Mouse (Mus musculus): Measurements from ENCODE around the gene Pkn1. TPM values are rescaled to one million over a fixed set of nuclear protein-coding genes. Genes with fewer than 3 reads are reported as not detected.
A peak's percentile ranks its signal among the peaks of the same experiment; 100 is the strongest.

Gene Pkn1
- total RNA-seq, 1 experiment = 24.7 TPM

DNA sequence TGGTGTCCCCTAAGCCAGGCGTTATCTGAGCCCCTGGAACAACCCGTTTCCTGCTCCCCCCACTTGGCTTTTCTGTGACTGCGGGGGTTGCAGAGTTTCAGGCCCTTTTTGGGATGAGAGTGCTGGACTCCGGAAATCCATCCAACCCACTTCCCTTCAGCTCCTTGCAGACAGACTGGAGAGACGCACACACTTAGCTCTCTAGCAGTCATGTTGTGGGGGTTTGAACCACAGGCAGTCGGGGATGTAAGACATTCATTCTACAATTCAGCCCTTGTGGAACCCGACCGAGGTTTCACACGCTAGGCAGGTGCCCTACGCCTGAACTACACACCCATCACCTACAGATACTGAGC lies 45.3 kb downstream of the Pkn1 start:
- TF ChIP-seq CHD2 (IDR thresholded peaks at IDR 0.05; ENCODE audit: low read depth, low read length) (no peak), HCFC1 (IDR thresholded peaks at IDR 0.05; ENCODE audit: borderline replicate concordance, insufficient read depth, low read length) (no peak), MAFK (IDR thresholded peaks at IDR 0.05; ENCODE audit: insufficient read depth, low read depth, low read length) (no peak), ZNF384 (IDR thresholded peaks at IDR 0.05; ENCODE audit: low read depth, low read length) (no peak)
- no peaks in the 10 kb centered on the region for H3K9me3 ChIP-seq (ENCODE audit: control insufficient read depth, insufficient read depth, low read depth, low read length)
- peak overlapping the region; percentile 77; the same call in 1 of the 2 replicates for H3K27ac ChIP-seq (ENCODE audit: insufficient read depth, low read depth, low read length, poor library complexity, severe bottlenecking)
- H3K9ac ChIP-seq (ENCODE audit: insufficient read depth, low read depth, low read length, poor library complexity, severe bottlenecking) = peak overlapping the region; percentile 91; the same call in 1 of the 2 replicates
- peaks cover 4 to 10% of the 10 kb centered on the region in 2 experiments; a peak in 3 of 4 replicates for H3K4me1 ChIP-seq (ENCODE audit: control insufficient read depth in 2 of 2, insufficient read depth in 2 of 2, low read length in 2 of 2, poor library complexity in 1 of 2)
- H3K36me3 ChIP-seq (ENCODE audit: control insufficient read depth, insufficient read depth, low read length, poor library complexity, severe bottlenecking) = peaks cover 2% of the 10 kb centered on the region; the same call in 1 of the 2 replicates
- H3K4me3 ChIP-seq (ENCODE audit: insufficient read depth in 1 of 2, low read depth in 1 of 2, low read length in 2 of 2, poor library complexity in 1 of 2, severe bottlenecking in 1 of 2) = peak overlapping the region; percentile 82 to 93
- in situ Hi-C loops (cut with MboI; ENCODE audit: low sequenced_read_pairs in 2 of 2, unreplicated experiment in 2 of 2) = no loop called here
- no peak for DNase-seq (ENCODE audit: low read depth, low spot score)

DNA sequence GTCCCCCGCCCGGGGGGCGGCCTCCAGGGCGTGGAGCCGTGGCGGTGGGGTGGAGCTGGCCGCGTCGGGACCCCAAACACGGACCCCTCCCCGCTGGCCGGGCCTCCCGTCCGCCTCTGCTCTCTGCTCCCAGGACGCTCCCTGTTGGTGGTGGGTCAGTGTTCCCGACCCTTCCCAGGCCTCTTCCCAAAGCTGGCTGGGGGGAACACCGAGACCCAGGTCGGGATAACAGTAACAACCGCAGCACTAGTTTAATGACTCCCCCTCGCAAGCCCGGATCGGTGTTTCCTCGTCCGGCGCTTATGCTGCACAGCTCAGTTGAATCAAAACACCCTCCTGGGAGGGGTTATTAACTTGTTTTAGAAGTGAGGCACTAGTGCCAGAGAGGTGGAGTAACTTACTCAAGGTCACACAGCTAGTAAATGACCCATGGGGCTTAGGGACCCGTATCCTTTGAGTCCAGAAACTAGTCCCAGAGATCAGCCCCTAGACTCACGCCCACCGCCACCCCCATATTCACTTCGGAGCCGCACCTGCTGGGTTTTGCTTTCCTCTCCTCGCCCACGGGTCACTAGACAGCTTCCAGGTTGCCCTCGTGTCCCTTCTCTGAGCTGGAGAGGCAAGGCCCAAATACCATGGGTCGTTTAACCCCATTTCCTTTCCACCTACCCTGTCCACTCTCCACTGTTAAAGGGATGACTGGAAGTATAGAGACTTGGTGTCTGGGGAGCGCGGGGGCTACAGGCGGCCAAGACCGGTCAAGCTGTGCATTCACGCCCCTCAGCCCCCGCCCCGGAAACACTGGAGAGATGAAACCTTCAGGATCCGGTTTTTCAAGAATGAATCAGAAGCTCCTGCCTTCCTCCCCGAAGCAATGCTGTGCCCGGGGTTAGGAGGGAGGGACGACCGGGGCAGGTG lies 46.0 kb downstream of the Pkn1 start:
- Histone ChIP-seq H3K9me3 (ENCODE audit: control insufficient read depth, insufficient read depth, low read depth, low read length) (no peaks in the 10 kb centered on the region), H3K27ac (ENCODE audit: insufficient read depth, low read depth, low read length, poor library complexity, severe bottlenecking) (peak overlapping the region; percentile 77), H3K4me1 (ENCODE audit: control insufficient read depth in 2 of 2, insufficient read depth in 2 of 2, low read length in 2 of 2, poor library complexity in 1 of 2) (peaks cover 4 to 10% of the 10 kb centered on the region in 2 experiments; a peak in 3 of 4 replicates), H3K9ac (ENCODE audit: insufficient read depth, low read depth, low read length, poor library complexity, severe bottlenecking) (peak overlapping the region; percentile 91), H3K4me3 (ENCODE audit: insufficient read depth in 1 of 2, low read depth in 1 of 2, low read length in 2 of 2, poor library complexity in 1 of 2, severe bottlenecking in 1 of 2) (peak overlapping the region; percentile 82 to 93), H3K36me3 (ENCODE audit: control insufficient read depth, insufficient read depth, low read length, poor library complexity, severe bottlenecking) (peaks cover 2% of the 10 kb centered on the region; the same call in 1 of the 2 replicates)
- TF ChIP-seq HCFC1 (IDR thresholded peaks at IDR 0.05; ENCODE audit: borderline replicate concordance, insufficient read depth, low read length) (no peak), ZNF384 (IDR thresholded peaks at IDR 0.05; ENCODE audit: low read depth, low read length) (no peak), ZC3H11A (IDR thresholded peaks at IDR 0.05; ENCODE audit: borderline replicate concordance, low read depth, low read length) (no peak), MAFK (IDR thresholded peaks at IDR 0.05; ENCODE audit: insufficient read depth, low read depth, low read length) (no peak), CHD2 (IDR thresholded peaks at IDR 0.05; ENCODE audit: low read depth, low read length) (no peak)
- no peak for DNase-seq (ENCODE audit: low read depth, low spot score)
- in situ Hi-C loops (cut with MboI; ENCODE audit: low sequenced_read_pairs in 2 of 2, unreplicated experiment in 2 of 2) = no loop called here

DNA sequence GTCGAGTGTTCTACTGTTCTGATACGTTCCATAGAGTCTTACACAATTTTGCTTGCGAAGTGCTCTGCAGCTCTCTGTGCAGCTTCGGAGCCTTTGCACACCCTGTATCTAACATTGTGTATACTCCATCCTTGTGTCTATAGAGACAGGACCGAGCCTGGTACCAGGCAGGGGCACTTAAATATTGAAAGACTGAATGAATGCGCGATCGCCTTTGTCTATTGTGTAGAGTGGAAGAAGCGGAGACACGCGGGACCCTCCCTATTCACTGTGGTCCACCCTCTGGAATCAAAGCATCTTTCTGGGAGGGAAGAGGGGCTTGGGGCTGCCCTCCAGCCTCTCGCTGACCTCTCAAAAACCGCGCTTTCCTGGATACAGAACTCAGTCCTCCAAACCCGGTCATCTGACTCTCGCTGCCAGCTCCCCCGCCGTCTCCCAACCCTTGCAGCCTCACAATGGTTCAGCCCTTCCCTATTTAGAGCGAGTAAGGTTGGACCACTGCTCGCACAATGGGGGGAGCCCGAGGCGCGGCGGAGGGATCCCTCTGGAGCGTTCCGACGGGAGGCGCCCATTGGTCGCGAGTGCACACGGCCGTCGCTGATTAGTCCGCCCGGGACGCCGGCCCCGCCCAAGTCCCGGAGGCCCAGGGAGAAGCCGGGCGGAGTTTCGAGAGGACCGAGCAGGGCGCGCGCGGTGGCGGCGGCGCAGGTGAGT lies 46.8 kb downstream of the Pkn1 start, which contains the start of gene Gipc1:
Gene Gipc1, plus strand, starts transcription at position 648 of the 714 bp plus-strand sequence.
- DNase-seq (ENCODE audit: low read depth, low spot score) = peak; percentile 96
- peaks cover 4 to 6% of the 10 kb centered on the region in 2 experiments; a peak in 2 of 4 replicates for H3K4me1 ChIP-seq (ENCODE audit: control insufficient read depth in 2 of 2, insufficient read depth in 2 of 2, low read length in 2 of 2, poor library complexity in 1 of 2)
- in situ Hi-C loops (cut with MboI; ENCODE audit: low sequenced_read_pairs in 2 of 2, unreplicated experiment in 2 of 2) = no loop called here
- TF ChIP-seq CHD2 (IDR thresholded peaks at IDR 0.05; ENCODE audit: low read depth, low read length) (peak; percentile 76), HCFC1 (IDR thresholded peaks at IDR 0.05; ENCODE audit: borderline replicate concordance, insufficient read depth, low read length) (no peak), ZC3H11A (IDR thresholded peaks at IDR 0.05; ENCODE audit: borderline replicate concordance, low read depth, low read length) (no peak), ZNF384 (IDR thresholded peaks at IDR 0.05; ENCODE audit: low read depth, low read length) (no peak), MAFK (IDR thresholded peaks at IDR 0.05; ENCODE audit: insufficient read depth, low read depth, low read length) (no peak)
- H3K9ac ChIP-seq (ENCODE audit: insufficient read depth, low read depth, low read length, poor library complexity, severe bottlenecking) = peak within 1 kb of the TSS; percentile 91
- H3K9me3 ChIP-seq (ENCODE audit: control insufficient read depth, insufficient read depth, low read depth, low read length) = no peaks in the 10 kb centered on the region
- H3K36me3 ChIP-seq (ENCODE audit: control insufficient read depth, insufficient read depth, low read length, poor library complexity, severe bottlenecking) = no peaks in the 10 kb centered on the region
- H3K27ac ChIP-seq (ENCODE audit: insufficient read depth, low read depth, low read length, poor library complexity, severe bottlenecking) = peak within 1 kb of the TSS; percentile 77
- peak within 1 kb of the TSS; percentile 82 to 93 for H3K4me3 ChIP-seq (ENCODE audit: insufficient read depth in 1 of 2, low read depth in 1 of 2, low read length in 2 of 2, poor library complexity in 1 of 2, severe bottlenecking in 1 of 2)

DNA sequence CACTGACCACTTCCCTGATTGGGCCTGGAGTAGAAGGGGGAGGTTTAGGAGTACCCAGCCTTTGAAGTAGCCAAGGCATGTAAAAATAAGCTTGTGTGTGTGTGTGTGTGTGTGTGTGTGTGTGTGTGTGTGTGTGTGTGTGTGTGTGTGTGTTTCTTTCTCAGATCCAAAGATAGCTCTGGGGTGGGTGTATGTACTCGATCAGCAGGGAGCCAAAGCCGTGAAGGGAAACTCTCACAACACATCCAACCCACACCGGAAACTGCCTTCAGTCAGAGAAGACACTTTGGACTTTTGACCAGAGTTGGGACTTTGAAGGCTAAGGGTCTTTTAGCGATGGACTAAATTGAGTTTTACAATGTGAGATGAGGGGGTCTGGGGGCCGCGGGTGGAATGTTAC lies 49.3 kb downstream of the Pkn1 start:
- TF ChIP-seq MAFK (IDR thresholded peaks at IDR 0.05; ENCODE audit: insufficient read depth, low read depth, low read length) (no peak), ZC3H11A (IDR thresholded peaks at IDR 0.05; ENCODE audit: borderline replicate concordance, low read depth, low read length) (no peak), CHD2 (IDR thresholded peaks at IDR 0.05; ENCODE audit: low read depth, low read length) (no peak), HCFC1 (IDR thresholded peaks at IDR 0.05; ENCODE audit: borderline replicate concordance, insufficient read depth, low read length) (no peak), ZNF384 (IDR thresholded peaks at IDR 0.05; ENCODE audit: low read depth, low read length) (no peak)
- DNase-seq (ENCODE audit: low read depth, low spot score) = no peak
- H3K4me3 ChIP-seq (ENCODE audit: insufficient read depth in 1 of 2, low read depth in 1 of 2, low read length in 2 of 2, poor library complexity in 1 of 2, severe bottlenecking in 1 of 2) = no peak overlapping the region
- no peak overlapping the region for H3K9ac ChIP-seq (ENCODE audit: insufficient read depth, low read depth, low read length, poor library complexity, severe bottlenecking)
- no peaks in the 10 kb centered on the region for H3K36me3 ChIP-seq (ENCODE audit: control insufficient read depth, insufficient read depth, low read length, poor library complexity, severe bottlenecking)
- in situ Hi-C loops (cut with MboI; ENCODE audit: low sequenced_read_pairs in 2 of 2, unreplicated experiment in 2 of 2) = no loop called here
- H3K27ac ChIP-seq (ENCODE audit: insufficient read depth, low read depth, low read length, poor library complexity, severe bottlenecking) = no peak overlapping the region
- H3K9me3 ChIP-seq (ENCODE audit: control insufficient read depth, insufficient read depth, low read depth, low read length) = no peaks in the 10 kb centered on the region
- H3K4me1 ChIP-seq (ENCODE audit: control insufficient read depth in 2 of 2, insufficient read depth in 2 of 2, low read length in 2 of 2, poor library complexity in 1 of 2) = peaks cover 4% of the 10 kb centered on the region in 2 experiments; a peak in 2 of 4 replicates

All from ES-E14 (cell line).